Mouse (Mus musculus) lung, postnatal 0 days (tissue): ENCODE data around the gene Gtdc1.

Experiments
- CTCF ChIP-seq: IDR thresholded peaks from 2 replicates; pipeline ENCODE4 v1.5.1; 2016; ENCODE audit warnings: antibody characterized with exemption, mild to moderate bottlenecking
- EP300 ChIP-seq: IDR thresholded peaks from 2 replicates; pipeline ENCODE4 v1.6.1; 2016; ENCODE audit warnings: antibody characterized with exemption, mild to moderate bottlenecking, control low read depth

DNA sequence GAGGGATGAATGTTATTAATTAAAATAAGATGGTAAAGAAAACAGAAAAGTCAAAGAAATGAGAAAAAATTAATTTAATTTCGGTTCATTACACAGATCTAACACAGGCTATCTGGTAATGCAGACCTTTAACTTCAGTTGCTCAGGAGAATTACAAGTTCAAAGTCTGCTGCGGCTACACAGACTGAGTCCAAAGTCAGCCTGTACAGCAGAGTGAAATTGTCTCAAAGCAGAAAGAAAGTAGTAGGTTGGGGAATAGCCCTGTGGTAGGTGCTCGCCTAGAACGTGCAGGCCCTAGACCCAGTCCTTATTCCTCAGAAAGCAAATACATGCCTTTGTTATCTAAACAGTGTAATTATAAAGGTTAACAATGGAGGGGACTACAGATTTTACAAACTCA, 135.6 kb downstream of the Gtdc1 start:
- TF ChIP-seq CTCF (no peak), EP300 (no peak)
